Mouse (Mus musculus): ENCODE results near the gene Gm12248. TPM values are rescaled to one million over a fixed set of nuclear protein-coding genes. Genes with fewer than 3 reads are reported as not detected.

Gene Gm12248
- polyA plus RNA-seq, 1 experiment, result not detected

DNA sequence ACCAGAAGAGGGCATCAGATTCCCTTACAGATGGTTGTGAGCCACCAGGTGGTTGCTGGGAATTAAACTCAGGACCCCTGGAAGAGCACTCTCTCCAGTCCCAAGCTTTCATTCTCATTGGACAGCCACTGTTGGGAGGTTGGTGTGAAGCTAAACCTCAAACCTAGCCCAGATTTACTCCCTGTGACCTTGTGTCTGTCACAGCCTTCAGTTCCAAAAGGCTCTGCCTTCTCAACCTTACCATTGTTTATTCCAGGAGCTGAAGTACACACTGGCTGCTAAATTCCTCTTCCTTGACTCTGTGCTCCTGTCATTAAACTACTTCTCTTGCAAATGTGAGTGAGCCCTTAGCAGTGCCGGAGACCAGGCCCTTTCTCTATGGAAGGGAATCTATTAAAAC lies 64.0 kb downstream of the Gm12248 start:
- peaks cover 35% of the 10 kb centered on the region for H3K4me1 ChIP-seq (ENCODE audit: control insufficient read depth, insufficient read depth, insufficient read length, low read length)
- H3K4me3 ChIP-seq (ENCODE audit: insufficient read depth, low read depth, low read length), result no peak overlapping the region
- H3K27ac ChIP-seq (replicated peaks; ENCODE audit: low read depth, low read length), result no peak overlapping the region

- Histone ChIP-seq H3K4me1 (ENCODE audit: control insufficient read depth, insufficient read depth, insufficient read length, low read length) (peaks cover 28% of the 10 kb centered on the region), H3K27ac (replicated peaks; ENCODE audit: low read depth, low read length) (no peak overlapping the region), H3K4me3 (ENCODE audit: insufficient read depth, low read depth, low read length) (no peak overlapping the region)
Measured at GRCm38 (mm10) chr11:58026860-58027259, 66.1 kb downstream of the Gm12248 start.

DNA sequence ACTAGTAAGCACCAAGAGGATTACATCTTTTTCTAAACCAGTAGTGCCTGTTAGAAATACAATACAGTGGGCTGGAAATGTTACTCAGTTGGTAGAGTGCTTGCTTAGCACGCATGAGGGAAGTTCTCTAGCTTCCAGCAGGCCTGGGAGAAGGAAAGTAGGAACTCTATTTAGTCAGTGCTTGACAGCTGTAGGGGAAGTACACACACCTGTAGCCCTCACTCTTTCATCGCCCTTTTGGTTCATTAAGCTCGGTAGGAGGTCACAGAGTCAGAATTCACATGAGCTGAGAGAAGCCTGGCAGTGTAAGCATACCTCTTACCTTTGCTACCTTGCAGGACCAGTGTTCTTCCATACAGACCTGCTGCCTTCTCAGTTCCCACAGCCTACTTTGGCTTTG lies 66.6 kb downstream of the Gm12248 start:
- H3K27ac ChIP-seq (replicated peaks; ENCODE audit: low read depth, low read length), result no peak overlapping the region
- no peak overlapping the region for H3K4me3 ChIP-seq (ENCODE audit: insufficient read depth, low read depth, low read length)
- peaks cover 31% of the 10 kb centered on the region for H3K4me1 ChIP-seq (ENCODE audit: control insufficient read depth, insufficient read depth, insufficient read length, low read length)

DNA sequence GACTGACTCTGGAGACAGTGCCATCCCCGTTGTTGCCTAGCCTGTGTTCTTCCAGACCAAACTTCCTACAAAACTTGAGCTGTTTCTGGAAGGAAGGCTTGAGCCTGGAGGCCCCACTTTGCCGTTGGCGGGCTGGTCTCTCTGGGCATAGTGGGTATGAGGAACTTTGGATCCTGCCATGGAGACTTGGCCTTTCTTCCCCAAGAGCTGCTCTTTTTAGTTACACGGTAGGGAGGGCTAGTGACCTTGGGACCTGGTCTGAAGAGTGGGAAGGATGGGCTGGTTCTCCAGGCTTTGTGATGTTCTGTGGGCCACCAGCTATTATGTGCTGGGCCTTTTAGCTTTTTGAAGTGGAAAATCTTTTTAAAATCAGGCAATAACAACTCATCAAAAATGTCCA lies 67.1 kb downstream of the Gm12248 start:
- Histone ChIP-seq H3K4me3 (ENCODE audit: insufficient read depth, low read depth, low read length) (no peak overlapping the region), H3K4me1 (ENCODE audit: control insufficient read depth, insufficient read depth, insufficient read length, low read length) (peaks cover 35% of the 10 kb centered on the region), H3K27ac (replicated peaks; ENCODE audit: low read depth, low read length) (no peak overlapping the region)

GRCm38 (mm10) chr11:58024671-58025070 lies 68.3 kb downstream of the Gm12248 start:
- no peak overlapping the region for H3K27ac ChIP-seq (replicated peaks; ENCODE audit: low read depth, low read length)
- peaks cover 39% of the 10 kb centered on the region for H3K4me1 ChIP-seq (ENCODE audit: control insufficient read depth, insufficient read depth, insufficient read length, low read length)
- H3K4me3 ChIP-seq (ENCODE audit: insufficient read depth, low read depth, low read length), result no peak overlapping the region

DNA sequence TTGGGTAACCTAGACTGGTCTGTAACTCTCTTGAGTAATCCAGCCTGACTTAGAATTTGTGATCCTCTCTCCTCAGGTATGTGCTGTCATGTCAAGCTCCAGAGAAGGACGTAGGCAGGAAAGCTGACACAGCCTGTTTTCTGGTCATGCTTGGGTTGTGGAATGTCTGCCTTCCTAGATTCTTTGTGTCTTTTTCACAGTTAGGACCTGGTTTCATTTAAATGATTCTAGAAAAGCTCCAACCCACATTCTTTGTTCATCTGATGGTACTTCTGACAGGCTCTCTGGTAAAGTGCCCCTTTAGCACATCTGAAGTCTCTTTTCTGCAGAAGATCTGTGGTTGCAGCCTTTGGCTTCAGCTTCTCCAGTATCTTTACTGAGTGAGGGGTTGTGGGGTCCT lies 68.7 kb downstream of the Gm12248 start:
- Histone ChIP-seq H3K27ac (replicated peaks; ENCODE audit: low read depth, low read length) (no peak overlapping the region), H3K4me3 (ENCODE audit: insufficient read depth, low read depth, low read length) (no peak overlapping the region), H3K4me1 (ENCODE audit: control insufficient read depth, insufficient read depth, insufficient read length, low read length) (peaks cover 39% of the 10 kb centered on the region)

GRCm38 (mm10) chr11:58021618-58022017 lies 71.3 kb downstream of the Gm12248 start:
- Histone ChIP-seq H3K4me3 (ENCODE audit: insufficient read depth, low read depth, low read length) (no peak overlapping the region), H3K4me1 (ENCODE audit: control insufficient read depth, insufficient read depth, insufficient read length, low read length) (peaks cover 57% of the 10 kb centered on the region), H3K27ac (replicated peaks; ENCODE audit: low read depth, low read length) (peak overlapping the region; percentile 71)

GRCm38 (mm10) chr11:58021095-58021494 lies 71.8 kb downstream of the Gm12248 start:
- peaks cover 61% of the 10 kb centered on the region for H3K4me1 ChIP-seq (ENCODE audit: control insufficient read depth, insufficient read depth, insufficient read length, low read length)
- no peak overlapping the region for H3K4me3 ChIP-seq (ENCODE audit: insufficient read depth, low read depth, low read length)
- peak overlapping the region; percentile 71 for H3K27ac ChIP-seq (replicated peaks; ENCODE audit: low read depth, low read length)

GRCm38 (mm10) chr11:58018701-58019100 lies 74.2 kb downstream of the Gm12248 start:
- Histone ChIP-seq H3K4me3 (ENCODE audit: insufficient read depth, low read depth, low read length) (no peak overlapping the region), H3K27ac (replicated peaks; ENCODE audit: low read depth, low read length) (no peak overlapping the region), H3K4me1 (ENCODE audit: control insufficient read depth, insufficient read depth, insufficient read length, low read length) (peaks cover 51% of the 10 kb centered on the region)

DNA sequence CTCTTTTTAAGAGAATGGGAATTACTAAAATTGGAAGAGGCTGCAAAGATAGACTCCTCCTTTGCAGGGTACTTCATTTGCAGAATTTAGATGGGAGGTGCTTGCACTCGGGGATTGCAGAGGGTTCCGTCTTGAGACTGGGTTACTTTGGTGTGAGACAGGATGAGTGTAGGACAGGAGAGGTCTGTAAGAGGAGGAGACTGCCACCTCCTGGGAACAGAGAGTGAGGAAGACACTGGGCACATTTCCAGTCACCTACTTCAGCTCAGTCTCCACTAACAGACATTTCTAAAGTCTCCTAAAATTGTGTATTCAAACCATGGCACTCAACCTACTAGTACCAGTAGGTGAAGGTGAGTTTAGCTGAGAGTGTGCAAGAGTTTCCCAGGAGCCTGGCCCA lies 74.6 kb downstream of the Gm12248 start:
- Histone ChIP-seq H3K4me3 (ENCODE audit: insufficient read depth, low read depth, low read length) (no peak overlapping the region), H3K4me1 (ENCODE audit: control insufficient read depth, insufficient read depth, insufficient read length, low read length) (peaks cover 51% of the 10 kb centered on the region), H3K27ac (replicated peaks; ENCODE audit: low read depth, low read length) (no peak overlapping the region)

GRCm38 (mm10) chr11:58017422-58017821 lies 75.5 kb downstream of the Gm12248 start:
- peaks cover 51% of the 10 kb centered on the region for H3K4me1 ChIP-seq (ENCODE audit: control insufficient read depth, insufficient read depth, insufficient read length, low read length)
- no peak overlapping the region for H3K4me3 ChIP-seq (ENCODE audit: insufficient read depth, low read depth, low read length)
- no peak overlapping the region for H3K27ac ChIP-seq (replicated peaks; ENCODE audit: low read depth, low read length)

GRCm38 (mm10) chr11:58016371-58016770 lies 76.6 kb downstream of the Gm12248 start:
- no peak overlapping the region for H3K27ac ChIP-seq (replicated peaks; ENCODE audit: low read depth, low read length)
- H3K4me1 ChIP-seq (ENCODE audit: control insufficient read depth, insufficient read depth, insufficient read length, low read length), result peaks cover 46% of the 10 kb centered on the region
- no peak overlapping the region for H3K4me3 ChIP-seq (ENCODE audit: insufficient read depth, low read depth, low read length)

DNA sequence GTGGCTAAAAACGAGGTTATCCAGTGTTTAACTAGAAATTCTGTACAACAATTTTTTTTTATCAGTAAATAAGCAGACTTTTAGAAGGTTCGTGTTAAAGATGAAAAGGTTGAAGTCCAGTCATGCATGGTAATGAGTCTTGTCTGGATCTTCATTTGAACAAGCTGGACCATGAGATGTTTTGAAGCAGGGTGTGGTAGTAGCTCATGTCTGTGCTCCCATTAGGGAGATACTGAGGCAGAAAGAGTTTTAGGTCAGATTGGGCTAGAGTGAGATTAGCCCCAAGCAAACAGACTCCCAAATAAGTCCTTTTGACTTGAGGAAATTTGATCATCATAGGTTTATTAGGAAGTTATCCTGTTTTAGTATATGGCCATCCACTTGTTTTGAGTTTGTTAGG lies 77.6 kb downstream of the Gm12248 start:
- Histone ChIP-seq H3K4me3 (ENCODE audit: insufficient read depth, low read depth, low read length) (no peak overlapping the region), H3K4me1 (ENCODE audit: control insufficient read depth, insufficient read depth, insufficient read length, low read length) (peaks cover 38% of the 10 kb centered on the region), H3K27ac (replicated peaks; ENCODE audit: low read depth, low read length) (no peak overlapping the region)

- H3K27ac ChIP-seq (replicated peaks; ENCODE audit: low read depth, low read length), result no peak overlapping the region
- H3K4me1 ChIP-seq (ENCODE audit: control insufficient read depth, insufficient read depth, insufficient read length, low read length), result peaks cover 34% of the 10 kb centered on the region
- H3K4me3 ChIP-seq (ENCODE audit: insufficient read depth, low read depth, low read length), result no peak overlapping the region
Measured at GRCm38 (mm10) chr11:58014604-58015003, 78.3 kb downstream of the Gm12248 start.
